Mouse (Mus musculus) kidney, postnatal 0 days (tissue): Measurements from ENCODE around the gene Fuz. TPM values are rescaled to one million over a fixed set of nuclear protein-coding genes. Genes with fewer than 3 reads are reported as not detected.

ENCODE experiments used
- ATAC-seq: fragments of 200-750 bp; cut with Nextera tagmentation; replicated peaks from 2 replicates; pipeline ENCODE4 v1.8.0; 2017; ENCODE audit warnings: low read depth, moderate number of reproducible peaks, moderate TSS enrichment, moderate library complexity; ENCODE audit not compliant: low FRiP score
- DNase-seq: peaks from one replicate; pipeline ENCODE4 v3.0.0-alpha.2; 2016; ENCODE audit warnings: low spot score
- H3K27ac ChIP-seq: fragments of 300-500 bp; sonication (generic); 2 replicates; pipeline ENCODE4 v1.5.1; 2014; ENCODE audit warnings: mild to moderate bottlenecking
- H3K27me3 ChIP-seq: fragments of 300-500 bp; sonication (generic); 2 replicates; pipeline ENCODE4 v1.6.1; 2014; ENCODE audit warnings: low read length, mixed read lengths; ENCODE audit not compliant: insufficient read depth
- H3K36me3 ChIP-seq: fragments of 300-500 bp; sonication (generic); 2 replicates; pipeline ENCODE4 v1.6.1; 2014; ENCODE audit warnings: low read length, mixed read lengths; ENCODE audit not compliant: insufficient read depth
- H3K4me1 ChIP-seq: fragments of 300-500 bp; sonication (generic); replicated peaks from 2 replicates; pipeline ENCODE4 v1.6.1; 2014; ENCODE audit warnings: antibody characterized with exemption, low read length, mixed read lengths; ENCODE audit not compliant: insufficient read depth
- H3K4me2 ChIP-seq: fragments of 300-500 bp; sonication (generic); 2 replicates; pipeline ENCODE4 v1.6.1; 2014; ENCODE audit warnings: mild to moderate bottlenecking, low read length, moderate library complexity, mixed read lengths
- H3K4me3 ChIP-seq: fragments of 300-500 bp; sonication (generic); replicated peaks from 2 replicates; pipeline ENCODE4 v1.5.1; 2014; ENCODE audit warnings: low read depth, low read length
- H3K9ac ChIP-seq: fragments of 300-500 bp; sonication (generic); 2 replicates; pipeline ENCODE4 v1.6.1; 2014; ENCODE audit warnings: low read depth, low read length
- H3K9me3 ChIP-seq: fragments of 300-500 bp; sonication (generic); replicated peaks from 2 replicates; pipeline ENCODE4 v1.6.1; 2016; ENCODE audit warnings: low read length, inconsistent platforms, mixed read lengths
- CTCF ChIP-seq: IDR thresholded peaks from 2 replicates; pipeline ENCODE4 v1.5.1; 2016; ENCODE audit warnings: antibody characterized with exemption, low read depth, mild to moderate bottlenecking, moderate library complexity
- WGBS: fragments of 180-500 bp; shearing (Covaris S2); extraction: QIAGEN DNeasy Blood & Tissue Kit; methylation state at CpG from one replicate; pipeline ENCODE4 v1.1.7; 2014; 5-methylcytosine and 5-hydroxymethylcytosine counted together
- polyA plus RNA-seq: library from polyadenylated mRNA; unstranded; fragments of >200 nt; fragmentation: Nextera tagmentation; extraction: Ambion mirVana; gene quantifications from 2 replicates; pipeline ENCODE4 v1.2.1, GENCODE M21; 2015

Fuz gene
- polyA plus RNA-seq, 1 experiment from 2014 or later: 21.1 TPM

- peak; percentile 90 for DNase-seq
- no peak overlapping the region for H3K4me3 ChIP-seq
- H3K27ac ChIP-seq: peak overlapping the region; percentile 56
- ATAC-seq: peak; percentile 36; the same call in 1 of the 2 replicates
- peaks cover 36% of the 10 kb centered on the region for H3K36me3 ChIP-seq
- no peak overlapping the region for H3K4me2 ChIP-seq
- H3K9ac ChIP-seq: no peak overlapping the region
- 53% methylated on average over 22 of the region's 22 CpGs for WGBS
- H3K27me3 ChIP-seq: no peaks in the 10 kb centered on the region
- H3K4me1 ChIP-seq: peaks cover 14% of the 10 kb centered on the region
- TF ChIP-seq CTCF: peak; percentile 88
- no peaks in the 10 kb centered on the region for H3K9me3 ChIP-seq
These were observed 35.1 kb upstream of the Fuz start for GRCm38 (mm10) chr7:44860576-44861428.

GRCm38 (mm10) chr7:44861429-44861816, 34.5 kb upstream of the Fuz start:
- H3K9ac ChIP-seq: no peak overlapping the region
- TF ChIP-seq CTCF: no peak
- H3K4me2 ChIP-seq: no peak overlapping the region
- DNase-seq (no peak), ATAC-seq (no peak)
- H3K27ac ChIP-seq: peak overlapping the region; percentile 56
- peaks cover 18% of the 10 kb centered on the region for H3K4me1 ChIP-seq
- WGBS: 76% methylated on average over 14 of the region's 14 CpGs
- no peaks in the 10 kb centered on the region for H3K9me3 ChIP-seq
- H3K36me3 ChIP-seq: peaks cover 38% of the 10 kb centered on the region
- no peak overlapping the region for H3K4me3 ChIP-seq
- no peaks in the 10 kb centered on the region for H3K27me3 ChIP-seq

- peaks cover 38% of the 10 kb centered on the region for H3K36me3 ChIP-seq
- H3K9ac ChIP-seq: no peak overlapping the region
- H3K9me3 ChIP-seq: no peaks in the 10 kb centered on the region
- no peak overlapping the region for H3K4me3 ChIP-seq
- no peak overlapping the region for H3K4me2 ChIP-seq
- H3K27me3 ChIP-seq: no peaks in the 10 kb centered on the region
- ATAC-seq (no peak), DNase-seq (no peak)
- no peak overlapping the region for H3K27ac ChIP-seq
- WGBS: 74% methylated on average over 8 of the region's 8 CpGs
- H3K4me1 ChIP-seq: peaks cover 28% of the 10 kb centered on the region
- no peak for TF ChIP-seq CTCF
These were observed 33.4 kb upstream of the Fuz start for GRCm38 (mm10) chr7:44862434-44862833.

- Histone ChIP-seq H3K27ac (no peak overlapping the region), H3K9ac (no peak overlapping the region), H3K4me2 (no peak overlapping the region), H3K27me3 (no peaks in the 10 kb centered on the region), H3K36me3 (peaks cover 38% of the 10 kb centered on the region), H3K9me3 (no peaks in the 10 kb centered on the region), H3K4me1 (peaks cover 29% of the 10 kb centered on the region), H3K4me3 (no peak overlapping the region)
- no peak for DNase-seq
- 89% methylated on average over 14 of the region's 14 CpGs for WGBS
- TF ChIP-seq CTCF: no peak
- ATAC-seq: no peak
These were observed 32.7 kb upstream of the Fuz start for GRCm38 (mm10) chr7:44863210-44863609.

- DNase-seq (no peak), ATAC-seq (no peak)
- Histone ChIP-seq H3K9ac (no peak overlapping the region), H3K9me3 (no peaks in the 10 kb centered on the region), H3K4me2 (no peak overlapping the region), H3K4me3 (no peak overlapping the region), H3K36me3 (peaks cover 38% of the 10 kb centered on the region), H3K27me3 (no peaks in the 10 kb centered on the region), H3K27ac (no peak overlapping the region), H3K4me1 (peaks cover 29% of the 10 kb centered on the region)
- no peak for TF ChIP-seq CTCF
- WGBS: 87% methylated on average over 11 of the region's 11 CpGs
These were observed 31.8 kb upstream of the Fuz start for GRCm38 (mm10) chr7:44863982-44864494.

GRCm38 (mm10) chr7:44864595-44865542, 31.0 kb upstream of the Fuz start:
- Histone ChIP-seq H3K36me3 (peaks cover 38% of the 10 kb centered on the region), H3K27me3 (no peaks in the 10 kb centered on the region), H3K4me2 (no peak overlapping the region), H3K4me1 (peaks cover 29% of the 10 kb centered on the region), H3K4me3 (no peak overlapping the region), H3K9me3 (no peaks in the 10 kb centered on the region), H3K27ac (peak overlapping the region; percentile 100), H3K9ac (no peak overlapping the region)
- no peak for TF ChIP-seq CTCF
- 74% methylated on average over 24 of the region's 24 CpGs for WGBS
- no peak for DNase-seq
- no peak for ATAC-seq
